Mouse (Mus musculus) midbrain, embryonic 11.5 days (tissue): ENCODE data around the gene Prkg1. TPM values are rescaled to one million over a fixed set of nuclear protein-coding genes. Genes with fewer than 3 reads are reported as not detected.

Experiments
- ATAC-seq: fragments of 200-750 bp; cut with Nextera tagmentation; 2 replicates; pipeline ENCODE4 v1.8.0; 2017; ENCODE audit warnings: moderate TSS enrichment, moderate library complexity; ENCODE audit not compliant: low FRiP score
- DNase-seq: peaks from one replicate; pipeline ENCODE4 v3.0.0; 2015; ENCODE audit warnings: low spot score; ENCODE audit errors: missing footprints
- H3K27ac ChIP-seq: fragments of 300-500 bp; sonication (generic); 2 replicates; pipeline ENCODE4 v1.5.1; 2014; ENCODE audit warnings: low read depth, low read length
- H3K27me3 ChIP-seq: fragments of 300-500 bp; sonication (generic); 2 replicates; pipeline ENCODE4 v1.6.1; 2014; ENCODE audit warnings: mild to moderate bottlenecking, low read length, moderate library complexity, mixed read lengths; ENCODE audit not compliant: control insufficient read depth, insufficient read depth
- H3K36me3 ChIP-seq: fragments of 300-500 bp; sonication (generic); 2 replicates; pipeline ENCODE4 v1.6.1; 2014; ENCODE audit warnings: mild to moderate bottlenecking, low read length, moderate library complexity, mixed read lengths; ENCODE audit not compliant: control insufficient read depth, insufficient read depth
- H3K4me1 ChIP-seq: fragments of 300-500 bp; sonication (generic); 2 replicates; pipeline ENCODE4 v1.6.1; 2014; ENCODE audit warnings: low read length; ENCODE audit not compliant: control insufficient read depth, insufficient read depth
- H3K4me2 ChIP-seq: fragments of 300-500 bp; sonication (generic); 2 replicates; pipeline ENCODE4 v1.6.1; 2014; ENCODE audit warnings: mild to moderate bottlenecking, moderate library complexity
- H3K4me3 ChIP-seq: fragments of 300-500 bp; sonication (generic); 2 replicates; pipeline ENCODE4 v1.5.1; 2014; ENCODE audit warnings: low read depth, low read length
- H3K9ac ChIP-seq: fragments of 300-500 bp; sonication (generic); 2 replicates; pipeline ENCODE4 v1.6.1; 2014; ENCODE audit warnings: low read length
- H3K9me3 ChIP-seq: fragments of 300-500 bp; sonication (generic); 2 replicates; pipeline ENCODE4 v1.6.1; 2016; ENCODE audit warnings: low read length; ENCODE audit not compliant: control insufficient read depth
- WGBS: fragments of 180-500 bp; shearing (Covaris S2); extraction: QIAGEN DNeasy Blood & Tissue Kit; methylation state at CpG from one replicate; pipeline ENCODE4 v1.1.7; 2014; 5-methylcytosine and 5-hydroxymethylcytosine counted together
- polyA plus RNA-seq: library from polyadenylated mRNA; unstranded; fragments of >200 nt; fragmentation: Nextera tagmentation; extraction: Ambion mirVana; gene quantifications from 2 replicates; pipeline ENCODE4 v1.2.1, GENCODE M21; 2014

Prkg1 gene
- polyA plus RNA-seq, 1 experiment from 2014 or later, result 4.9 TPM

- Histone ChIP-seq H3K27ac (no peak overlapping the region), H3K9ac (no peak overlapping the region), H3K4me1 (no peaks in the 10 kb centered on the region), H3K4me2 (no peak overlapping the region), H3K4me3 (no peak overlapping the region), H3K27me3 (no peaks in the 10 kb centered on the region), H3K9me3 (no peaks in the 10 kb centered on the region), H3K36me3 (no peaks in the 10 kb centered on the region)
- ATAC-seq, result no peak
- DNase-seq, result peak; percentile 35
- 68% methylated on average over 5 of the region's 5 CpGs for WGBS
Measured at GRCm38 (mm10) chr19:31338355-31339101, 426.3 kb downstream of the Prkg1 start.

DNA sequence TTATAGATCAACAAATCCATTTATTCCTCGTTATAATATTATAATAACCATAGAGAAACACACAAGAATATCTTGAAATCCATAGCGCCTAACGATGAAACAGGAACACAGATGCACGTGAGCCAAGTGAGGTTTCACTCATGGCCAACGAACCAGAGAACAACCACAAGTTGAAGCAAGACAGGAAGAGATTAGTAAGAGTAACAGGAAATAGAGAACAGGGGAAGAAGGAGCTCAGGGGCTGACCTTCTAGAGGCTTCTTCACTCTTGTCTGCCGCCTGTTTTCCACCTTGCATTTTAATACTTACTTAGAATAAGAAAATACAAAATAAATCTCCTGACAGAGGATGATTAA lies 427.0 kb downstream of the Prkg1 start:
- ATAC-seq (no peak), DNase-seq (peak; percentile 51)
- Histone ChIP-seq H3K9me3 (no peaks in the 10 kb centered on the region), H3K4me2 (no peak overlapping the region), H3K9ac (no peak overlapping the region), H3K36me3 (no peaks in the 10 kb centered on the region), H3K4me3 (no peak overlapping the region), H3K27me3 (no peaks in the 10 kb centered on the region), H3K4me1 (no peaks in the 10 kb centered on the region), H3K27ac (no peak overlapping the region)
- 83% methylated on average over 6 of the region's 6 CpGs for WGBS

DNA sequence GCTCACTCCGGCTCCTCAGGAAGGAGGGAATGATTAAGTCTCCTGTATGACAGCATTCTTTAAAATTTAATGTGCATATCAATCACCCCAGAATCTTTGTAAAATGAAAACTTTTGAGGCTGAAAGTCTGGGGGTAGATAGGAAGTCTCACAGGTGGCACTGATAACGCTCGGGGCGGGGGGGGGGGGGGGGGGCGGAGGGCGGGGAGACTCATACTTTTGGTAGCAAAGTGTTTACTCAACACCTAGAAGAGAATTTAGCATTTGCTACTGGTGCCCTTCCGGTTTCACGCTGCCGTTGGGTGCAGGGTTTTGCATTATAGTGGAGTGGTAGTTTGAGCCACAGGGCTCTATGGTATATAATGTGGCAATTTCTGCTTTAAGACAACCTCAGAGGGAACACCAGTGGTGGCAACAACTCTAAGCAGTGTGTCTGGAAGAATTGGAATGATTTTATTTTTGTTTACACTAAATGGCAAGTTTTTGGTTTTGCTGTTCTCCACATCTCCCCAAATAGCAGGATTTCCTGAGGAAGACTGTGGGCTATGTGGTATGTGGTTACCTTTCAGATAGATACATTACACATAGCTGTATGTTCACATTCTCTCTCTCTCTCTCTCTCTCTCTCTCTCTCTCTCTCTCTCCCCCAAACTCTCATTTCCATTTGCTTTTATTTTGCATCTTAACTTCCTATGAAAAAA lies 427.5 kb downstream of the Prkg1 start:
- H3K4me2 ChIP-seq, result no peak overlapping the region
- H3K4me3 ChIP-seq, result no peak overlapping the region
- H3K9me3 ChIP-seq, result no peaks in the 10 kb centered on the region
- H3K27ac ChIP-seq, result no peak overlapping the region
- peak; percentile 19 for DNase-seq
- 91% methylated on average over 9 of the region's 9 CpGs for WGBS
- ATAC-seq, result no peak
- no peaks in the 10 kb centered on the region for H3K36me3 ChIP-seq
- H3K4me1 ChIP-seq, result no peaks in the 10 kb centered on the region
- H3K27me3 ChIP-seq, result no peaks in the 10 kb centered on the region
- no peak overlapping the region for H3K9ac ChIP-seq

DNA sequence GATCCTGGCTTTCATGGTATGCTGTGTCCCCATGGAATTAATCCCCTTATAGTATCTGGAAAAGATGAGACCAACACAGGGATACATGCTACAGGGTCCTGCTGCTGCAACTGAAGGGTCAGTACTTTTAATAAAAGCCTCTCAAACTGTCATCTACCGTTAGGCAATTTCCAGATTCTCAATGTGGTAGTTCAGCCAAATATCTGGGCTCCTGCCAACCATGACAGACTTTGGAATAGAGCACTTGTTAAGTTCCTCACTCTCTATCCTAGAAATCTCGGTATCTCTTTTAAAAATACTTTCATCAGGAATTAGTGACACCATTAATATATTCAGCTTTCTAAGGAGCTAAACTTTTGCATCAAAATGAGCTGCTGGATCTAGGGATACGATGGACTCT lies 428.5 kb downstream of the Prkg1 start:
- WGBS, result 70% methylated on average over 3 of the region's 3 CpGs
- ATAC-seq (no peak), DNase-seq (peak; percentile 45)
- H3K4me1 ChIP-seq, result no peaks in the 10 kb centered on the region
- H3K27me3 ChIP-seq, result no peaks in the 10 kb centered on the region
- no peak overlapping the region for H3K4me3 ChIP-seq
- no peak overlapping the region for H3K9ac ChIP-seq
- H3K4me2 ChIP-seq, result no peak overlapping the region
- H3K36me3 ChIP-seq, result no peaks in the 10 kb centered on the region
- H3K9me3 ChIP-seq, result no peaks in the 10 kb centered on the region
- no peak overlapping the region for H3K27ac ChIP-seq

- Histone ChIP-seq H3K4me2 (no peak overlapping the region), H3K27ac (no peak overlapping the region), H3K9me3 (no peaks in the 10 kb centered on the region), H3K9ac (no peak overlapping the region), H3K36me3 (no peaks in the 10 kb centered on the region), H3K4me1 (no peaks in the 10 kb centered on the region), H3K27me3 (no peaks in the 10 kb centered on the region), H3K4me3 (no peak overlapping the region)
- ATAC-seq (no peak), DNase-seq (peak; percentile 77)
- 77% methylated on average over 5 of the region's 5 CpGs for WGBS
Measured at GRCm38 (mm10) chr19:31329893-31330292, 434.9 kb downstream of the Prkg1 start.

DNA sequence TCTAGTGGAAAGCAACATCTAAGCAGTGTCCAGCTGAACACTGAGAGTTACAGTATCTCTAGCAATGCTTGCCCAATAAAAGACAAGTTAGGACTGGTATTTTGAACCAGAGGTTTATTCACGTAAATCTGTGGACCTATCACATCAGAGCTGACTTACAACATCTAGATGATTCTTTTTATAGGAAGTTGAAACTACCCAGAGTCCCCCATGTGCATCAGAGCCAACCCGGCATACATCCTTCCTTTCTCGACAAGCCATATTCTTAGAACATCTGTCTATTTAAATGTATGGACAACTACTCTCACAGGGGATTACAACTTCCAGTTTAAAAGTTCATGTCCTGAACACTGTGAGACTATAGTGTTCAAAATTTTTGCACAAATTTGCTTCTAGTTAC lies 460.1 kb downstream of the Prkg1 start:
- no peaks in the 10 kb centered on the region for H3K36me3 ChIP-seq
- no peak overlapping the region for H3K27ac ChIP-seq
- H3K9ac ChIP-seq, result no peak overlapping the region
- no peaks in the 10 kb centered on the region for H3K27me3 ChIP-seq
- H3K9me3 ChIP-seq, result no peaks in the 10 kb centered on the region
- ATAC-seq, result no peak
- peak; percentile 65 for DNase-seq
- H3K4me2 ChIP-seq, result no peak overlapping the region
- no peaks in the 10 kb centered on the region for H3K4me1 ChIP-seq
- no peak overlapping the region for H3K4me3 ChIP-seq
- 92% methylated on average over 3 of the region's 3 CpGs for WGBS

DNA sequence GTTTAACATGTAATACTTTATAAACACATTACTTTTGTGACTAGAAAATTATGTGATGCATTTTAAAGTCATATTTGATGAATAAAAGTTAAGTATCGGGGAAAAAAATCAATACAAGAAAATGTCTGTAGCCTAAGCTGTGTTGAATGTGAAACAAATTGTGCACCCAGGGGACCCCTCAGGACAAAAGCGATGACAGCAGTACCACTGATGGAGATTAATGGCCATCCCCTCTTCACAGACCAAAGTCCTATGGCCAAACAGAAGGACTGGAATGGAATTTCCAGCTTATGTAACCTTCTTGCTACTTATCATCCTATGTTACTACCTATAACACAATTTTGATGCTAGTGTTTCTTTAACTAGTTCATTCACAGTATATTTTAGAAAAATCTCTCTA lies 473.6 kb downstream of the Prkg1 start:
- Histone ChIP-seq H3K27me3 (no peaks in the 10 kb centered on the region), H3K9me3 (no peaks in the 10 kb centered on the region), H3K4me3 (no peak overlapping the region), H3K4me1 (no peaks in the 10 kb centered on the region), H3K4me2 (no peak overlapping the region), H3K36me3 (no peaks in the 10 kb centered on the region), H3K27ac (no peak overlapping the region), H3K9ac (no peak overlapping the region)
- 78% methylated on average over 2 of the region's 2 CpGs for WGBS
- DNase-seq (no peak), ATAC-seq (no peak)

GRCm38 (mm10) chr19:31284581-31284980 lies 480.3 kb downstream of the Prkg1 start:
- WGBS, result 42% methylated on average over 3 of the region's 3 CpGs
- DNase-seq, result no peak
- Histone ChIP-seq H3K4me3 (no peak overlapping the region), H3K36me3 (no peaks in the 10 kb centered on the region), H3K9me3 (no peaks in the 10 kb centered on the region), H3K4me1 (no peaks in the 10 kb centered on the region), H3K27ac (no peak overlapping the region), H3K9ac (no peak overlapping the region), H3K27me3 (no peaks in the 10 kb centered on the region), H3K4me2 (no peak overlapping the region)
- no peak for ATAC-seq

DNA sequence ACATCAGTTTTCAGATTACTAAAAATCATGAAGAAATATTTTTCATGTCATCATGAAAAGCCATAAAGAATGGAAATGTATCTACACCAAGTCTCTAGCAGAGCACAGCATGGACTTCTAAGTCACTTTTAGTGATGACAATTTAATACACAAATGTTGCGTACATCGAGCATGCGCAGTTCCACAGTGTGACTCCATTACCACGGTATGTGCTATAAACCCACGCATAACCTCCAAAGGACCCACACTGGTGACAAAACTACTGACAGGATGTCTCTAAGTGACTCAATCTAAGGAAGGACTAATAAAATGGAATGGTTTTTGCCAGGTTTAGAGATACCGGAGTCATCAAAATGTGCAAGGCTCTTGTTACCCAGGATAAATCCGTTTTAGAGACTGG lies 480.7 kb downstream of the Prkg1 start:
- no peaks in the 10 kb centered on the region for H3K4me1 ChIP-seq
- WGBS, result 92% methylated on average over 7 of the region's 7 CpGs
- DNase-seq (peak; percentile 86), ATAC-seq (no peak)
- no peaks in the 10 kb centered on the region for H3K36me3 ChIP-seq
- no peak overlapping the region for H3K9ac ChIP-seq
- H3K9me3 ChIP-seq, result no peaks in the 10 kb centered on the region
- no peak overlapping the region for H3K4me3 ChIP-seq
- H3K27ac ChIP-seq, result no peak overlapping the region
- H3K27me3 ChIP-seq, result no peaks in the 10 kb centered on the region
- H3K4me2 ChIP-seq, result no peak overlapping the region
